Mouse (Mus musculus): ENCODE measurements around the gene Hprt. TPM values are rescaled to one million over a fixed set of nuclear protein-coding genes. Genes with fewer than 3 reads are reported as not detected.
"Not testable (repeated sequence)": the region's sequence is repeated elsewhere in the genome, so short reads cannot be mapped to it uniquely, and the experiment has no call there.

Hprt gene
- polyA plus RNA-seq, 1 experiment from 2014 or later = 127 TPM

- not testable (repeated sequence) for DNase-seq (ENCODE audit: low spot score); H3K4me2 ChIP-seq (replicated peaks; ENCODE audit: low read depth, low read length); ATAC-seq; H3K9me3 ChIP-seq (ENCODE audit: low read length); H3K4me3 ChIP-seq (ENCODE audit: low read depth, low read length); H3K36me3 ChIP-seq (ENCODE audit: insufficient read depth, low read length); H3K9ac ChIP-seq (replicated peaks; ENCODE audit: low read depth); H3K27me3 ChIP-seq (replicated peaks; ENCODE audit: insufficient read depth, low read length); H3K27ac ChIP-seq (ENCODE audit: low read length); H3K4me1 ChIP-seq (ENCODE audit: insufficient read depth, low read depth, low read length)
- TF ChIP-seq CTCF (IDR thresholded peaks at IDR 0.05) = peak; percentile 35
- 57% methylated on average over 4 of the region's 4 CpGs for WGBS
Measured at GRCm38 (mm10) chrX:53004887-53005286, 16.9 kb downstream of the Hprt start.

DNA sequence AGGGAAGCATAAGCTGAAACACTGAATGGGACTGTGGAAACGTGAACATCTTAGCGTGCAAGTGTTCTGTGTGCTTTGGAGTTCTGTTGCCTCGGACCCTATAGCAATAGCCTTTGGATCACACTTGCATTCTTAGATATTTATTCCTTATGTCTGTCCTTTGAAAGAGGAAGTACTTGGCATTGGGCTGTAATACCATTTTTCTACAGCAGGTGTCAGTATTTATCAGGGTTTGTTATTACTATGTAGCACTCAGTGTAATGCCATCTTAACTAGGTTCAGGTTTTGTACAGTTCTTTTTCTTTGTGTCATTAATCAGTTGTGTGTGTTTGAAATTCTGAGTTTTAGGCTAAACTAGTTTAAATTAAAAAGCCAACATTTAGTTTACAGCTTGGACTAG, 18.1 kb downstream of the Hprt start:
- H3K4me2 ChIP-seq (replicated peaks; ENCODE audit: low read depth, low read length) = no peak overlapping the region
- H3K4me3 ChIP-seq (ENCODE audit: low read depth, low read length) = no peak overlapping the region
- ATAC-seq = no peak
- H3K36me3 ChIP-seq (ENCODE audit: insufficient read depth, low read length) = no peaks in the 10 kb centered on the region
- H3K9ac ChIP-seq (replicated peaks; ENCODE audit: low read depth) = no peak overlapping the region
- no peaks in the 10 kb centered on the region for H3K9me3 ChIP-seq (ENCODE audit: low read length)
- H3K4me1 ChIP-seq (ENCODE audit: insufficient read depth, low read depth, low read length) = no peaks in the 10 kb centered on the region
- TF ChIP-seq EP300 (IDR thresholded peaks at IDR 0.05) (no peak), CTCF (IDR thresholded peaks at IDR 0.05) (peak; percentile 76)
- no peaks in the 10 kb centered on the region for H3K27me3 ChIP-seq (replicated peaks; ENCODE audit: insufficient read depth, low read length)
- peak; percentile 60 for DNase-seq (ENCODE audit: low spot score)
- WGBS = 30% methylated on average over 3 of the region's 3 CpGs
- H3K27ac ChIP-seq (ENCODE audit: low read length) = no peak overlapping the region

DNA sequence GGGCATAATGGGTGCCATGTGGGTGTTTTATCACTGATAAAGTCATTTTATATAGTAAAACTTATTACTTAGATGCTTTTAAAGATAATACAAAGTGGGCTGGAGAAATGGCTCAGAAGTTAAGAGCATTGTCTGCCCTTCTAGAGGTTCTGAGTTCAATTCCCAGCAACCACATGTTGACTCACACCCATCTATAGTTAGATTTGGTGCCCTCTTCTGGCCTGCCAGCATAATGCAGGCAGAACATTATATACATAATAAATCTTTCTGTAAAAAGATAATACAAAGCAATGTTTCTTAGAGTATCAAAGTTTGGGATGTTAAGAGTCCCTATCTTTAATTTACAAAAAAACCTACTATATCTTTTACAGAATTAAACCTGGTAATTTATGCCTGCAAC, 27.6 kb downstream of the Hprt start:
- no peaks in the 10 kb centered on the region for H3K4me1 ChIP-seq (ENCODE audit: insufficient read depth, low read depth, low read length)
- no peaks in the 10 kb centered on the region for H3K9me3 ChIP-seq (ENCODE audit: low read length)
- TF ChIP-seq EP300 (IDR thresholded peaks at IDR 0.05) = no peak
- peak; percentile 56 for TF ChIP-seq CTCF (IDR thresholded peaks at IDR 0.05)
- DNase-seq (ENCODE audit: low spot score) (no peak), ATAC-seq (no peak)
- H3K27me3 ChIP-seq (replicated peaks; ENCODE audit: insufficient read depth, low read length) = no peaks in the 10 kb centered on the region
- no peak overlapping the region for H3K4me2 ChIP-seq (replicated peaks; ENCODE audit: low read depth, low read length)
- no peaks in the 10 kb centered on the region for H3K36me3 ChIP-seq (ENCODE audit: insufficient read depth, low read length)
- no peak overlapping the region for H3K27ac ChIP-seq (ENCODE audit: low read length)
- H3K9ac ChIP-seq (replicated peaks; ENCODE audit: low read depth) = no peak overlapping the region
- no peak overlapping the region for H3K4me3 ChIP-seq (ENCODE audit: low read depth, low read length)

DNA sequence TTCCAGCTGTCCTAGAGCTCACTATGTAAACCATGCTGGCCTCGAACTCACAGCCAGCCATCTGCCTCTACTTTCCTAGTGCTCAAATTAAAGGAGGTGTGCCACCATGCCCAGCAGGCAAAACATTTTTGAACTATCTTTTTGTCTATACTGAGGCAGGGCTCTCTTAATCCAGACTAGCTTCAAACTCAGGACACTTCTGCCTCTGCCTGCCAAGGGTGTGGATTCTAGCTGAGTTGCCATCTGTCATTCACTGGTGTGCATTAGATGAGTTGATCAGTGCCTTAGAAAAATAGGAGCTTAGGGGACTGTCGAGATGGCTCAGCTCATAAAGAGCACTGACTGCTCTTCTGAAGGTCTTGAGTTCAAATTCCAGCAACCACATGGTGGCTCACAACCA, 35.1 kb downstream of the Hprt start:
- Histone ChIP-seq H3K9me3 (ENCODE audit: low read length) (no peaks in the 10 kb centered on the region), H3K27me3 (replicated peaks; ENCODE audit: insufficient read depth, low read length) (no peaks in the 10 kb centered on the region), H3K9ac (replicated peaks; ENCODE audit: low read depth) (no peak overlapping the region), H3K36me3 (ENCODE audit: insufficient read depth, low read length) (no peaks in the 10 kb centered on the region; the same call in 1 of the 2 replicates), H3K27ac (ENCODE audit: low read length) (no peak overlapping the region), H3K4me2 (replicated peaks; ENCODE audit: low read depth, low read length) (no peak overlapping the region), H3K4me3 (ENCODE audit: low read depth, low read length) (no peak overlapping the region), H3K4me1 (ENCODE audit: insufficient read depth, low read depth, low read length) (no peaks in the 10 kb centered on the region)
- DNase-seq (ENCODE audit: low spot score) (no peak), ATAC-seq (no peak)
- 79% methylated on average over 2 of the region's 2 CpGs for WGBS
- no peak for TF ChIP-seq CTCF (IDR thresholded peaks at IDR 0.05)
- no peak for TF ChIP-seq EP300 (IDR thresholded peaks at IDR 0.05)

- H3K27ac ChIP-seq (ENCODE audit: low read length); H3K4me1 ChIP-seq (ENCODE audit: insufficient read depth, low read depth, low read length); H3K36me3 ChIP-seq (ENCODE audit: insufficient read depth, low read length); ATAC-seq; H3K4me2 ChIP-seq (replicated peaks; ENCODE audit: low read depth, low read length); H3K9ac ChIP-seq (replicated peaks; ENCODE audit: low read depth); H3K9me3 ChIP-seq (ENCODE audit: low read length); H3K27me3 ChIP-seq (replicated peaks; ENCODE audit: insufficient read depth, low read length); H3K4me3 ChIP-seq (ENCODE audit: low read depth, low read length): not testable (repeated sequence)
- DNase-seq (ENCODE audit: low spot score) = peak; percentile 16
- peak; percentile 71 for TF ChIP-seq CTCF (IDR thresholded peaks at IDR 0.05)
- whole genome bisulfite sequencing = 17% methylated on average over 3 of the region's 3 CpGs
Measured at GRCm38 (mm10) chrX:53024268-53024667, 36.3 kb downstream of the Hprt start.

GRCm38 (mm10) chrX:53025471-53026223, 37.7 kb downstream of the Hprt start:
- no peaks in the 10 kb centered on the region for H3K4me1 ChIP-seq (ENCODE audit: insufficient read depth, low read depth, low read length)
- H3K9ac ChIP-seq (replicated peaks; ENCODE audit: low read depth) = no peak overlapping the region
- WGBS = 44% methylated on average over 11 of the region's 11 CpGs
- TF ChIP-seq CTCF (IDR thresholded peaks at IDR 0.05) (peak; percentile 61), EP300 (IDR thresholded peaks at IDR 0.05) (no peak)
- no peaks in the 10 kb centered on the region; the same call in 1 of the 2 replicates for H3K36me3 ChIP-seq (ENCODE audit: insufficient read depth, low read length)
- DNase-seq (ENCODE audit: low spot score) (no peak), ATAC-seq (no peak)
- no peak overlapping the region for H3K27ac ChIP-seq (ENCODE audit: low read length)
- no peak overlapping the region for H3K4me2 ChIP-seq (replicated peaks; ENCODE audit: low read depth, low read length)
- H3K9me3 ChIP-seq (ENCODE audit: low read length) = no peaks in the 10 kb centered on the region
- no peak overlapping the region for H3K4me3 ChIP-seq (ENCODE audit: low read depth, low read length)
- no peaks in the 10 kb centered on the region for H3K27me3 ChIP-seq (replicated peaks; ENCODE audit: insufficient read depth, low read length)

Measured in lung, postnatal 0 days (tissue).